ENCODE assay signal across 30 mouse cellular contexts in genomic region chr6:121137222-121137621, GRCm38 (mm10). TPM values are rescaled to one million over a fixed set of nuclear protein-coding genes. Genes with fewer than 3 reads are reported as not detected.
DNase-seq lines count a peak whose midpoint lies in the region; ATAC-seq and TF ChIP-seq lines count a peak whose summit lies in the region.
"Had no signal": no experiment of that assay in that cellular context is flagged by ENCODE, and none has a peak within 500 bp of the region (broad histone marks: within the 10 kb centered on the region; RNA-seq: fewer than 3 reads in every experiment).

No protein-coding gene starts in this region.

- H3K4me3 ChIP-seq in liver, adult 2 months (ENCODE audit: insufficient read depth, low read depth, low read length), result no peak overlapping the region
- no peak overlapping the region for H3K4me3 ChIP-seq in liver, embryonic 12.5 days
- no peak overlapping the region for H3K4me3 ChIP-seq in cerebellum, adult 2 months (replicated peaks; ENCODE audit: insufficient read depth, low read depth, low read length)
- H3K4me3 ChIP-seq: embryonic facial prominence, embryonic 12.5 days; heart, embryonic 13.5 days; hindbrain, embryonic 10.5 days; hindbrain, embryonic 15.5 days; intestine, embryonic 15.5 days; neural tube, embryonic 15.5 days had no signal

- no peak for TF ChIP-seq CTCF in liver, adult 2 months (IDR thresholded peaks at IDR 0.05; ENCODE audit: low read depth, low read length)
- no peak for TF ChIP-seq CTCF in cerebellum, adult 2 months (IDR thresholded peaks at IDR 0.05; ENCODE audit: borderline replicate concordance, insufficient read depth, low read depth, low read length)

- H3K36me3 ChIP-seq in liver, adult 2 months (ENCODE audit: control insufficient read depth, insufficient read depth, low read length), result no peaks in the 10 kb centered on the region
- H3K36me3 ChIP-seq in liver, embryonic 12.5 days, result no peaks in the 10 kb centered on the region
- H3K36me3 ChIP-seq: embryonic facial prominence, embryonic 12.5 days; heart, embryonic 13.5 days; hindbrain, embryonic 10.5 days; hindbrain, embryonic 15.5 days; intestine, embryonic 15.5 days; neural tube, embryonic 15.5 days had no signal

- peaks cover 2% of the 10 kb centered on the region; the same call in 1 of the 2 replicates for H3K4me1 ChIP-seq in liver, adult 2 months (ENCODE audit: control insufficient read depth, insufficient read depth, low read length)
- H3K4me1 ChIP-seq in liver, embryonic 12.5 days, result no peaks in the 10 kb centered on the region
- no peaks in the 10 kb centered on the region for H3K4me1 ChIP-seq in cerebellum, adult 2 months (ENCODE audit: control insufficient read depth, insufficient read depth, low read length)
- H3K4me1 ChIP-seq: embryonic facial prominence, embryonic 12.5 days; heart, embryonic 13.5 days; hindbrain, embryonic 15.5 days; intestine, embryonic 15.5 days; neural tube, embryonic 15.5 days had no signal

- H3K4me2 ChIP-seq in liver, embryonic 12.5 days, result no peak overlapping the region
- H3K4me2 ChIP-seq: embryonic facial prominence, embryonic 12.5 days; heart, embryonic 13.5 days; hindbrain, embryonic 15.5 days; intestine, embryonic 15.5 days; liver, embryonic 11.5 days; neural tube, embryonic 15.5 days had no signal

- H3K9ac ChIP-seq in liver, adult 2 months (ENCODE audit: low read depth, low read length), result no peak overlapping the region
- H3K9ac ChIP-seq in liver, embryonic 12.5 days, result no peak overlapping the region
- H3K9ac ChIP-seq: embryonic facial prominence, embryonic 12.5 days; heart, embryonic 13.5 days; hindbrain, embryonic 15.5 days; intestine, embryonic 15.5 days; neural tube, embryonic 15.5 days had no signal

- 46% methylated on average over 6 of the region's 6 CpGs for WGBS in liver, adult 2 months
- 46% methylated on average over 6 of the region's 6 CpGs for WGBS in liver, embryonic 12.5 days (ENCODE audit: insufficient replicate concordance)
- WGBS in cerebellum, adult 2 months, result 66% methylated on average over 6 of the region's 6 CpGs

- peak; percentile 73 for DNase-seq in liver, adult 2 months (ENCODE audit: extremely low read depth, low read depth, low spot score)
- peak; percentile 26 for DNase-seq in Muller cell, postnatal 12 days (ENCODE audit: inconsistent ontology term)
- peak; percentile 46 for DNase-seq in c-Kit-positive CD71-positive TER-119-positive erythroid progenitor cells, embryonic 14.5 days (ENCODE audit: low spot score)
- DNase-seq in cerebellum, adult 2 months, result no peak
- no peak for DNase-seq in right cerebral cortex, postnatal 25 days
- no peak for DNase-seq in urinary bladder, postnatal 10 days (ENCODE audit: low spot score)
- DNase-seq: adrenal gland, postnatal 25 days; cerebellum, adult 8-10 months; cerebellum, postnatal 25 days; heart, postnatal 10 days; kidney, adult 2 months; kidney, postnatal 4 days; lung, adult 18-20 months; lung, postnatal 4 days; midbrain, embryonic 14.5 days; spleen, adult 18-20 months; thymus, adult 18-20 months; thymus, postnatal 25 days had no signal

- no peaks in the 10 kb centered on the region for H3K9me3 ChIP-seq in liver, embryonic 12.5 days (replicated peaks)
- H3K9me3 ChIP-seq: embryonic facial prominence, embryonic 12.5 days; heart, embryonic 13.5 days; hindbrain, embryonic 10.5 days; hindbrain, embryonic 15.5 days; intestine, embryonic 15.5 days; neural tube, embryonic 15.5 days had no signal

- peak overlapping the region; percentile 81 for H3K27ac ChIP-seq in liver, adult 2 months (replicated peaks; ENCODE audit: insufficient read depth, low read depth, low read length)
- no peak overlapping the region for H3K27ac ChIP-seq in liver, embryonic 12.5 days
- H3K27ac ChIP-seq in cerebellum, adult 2 months (ENCODE audit: insufficient read depth, low read length), result no peak overlapping the region
- H3K27ac ChIP-seq: embryonic facial prominence, embryonic 12.5 days; heart, embryonic 13.5 days; hindbrain, embryonic 10.5 days; hindbrain, embryonic 15.5 days; intestine, embryonic 15.5 days; kidney, postnatal 0 days; neural tube, embryonic 15.5 days; stomach, postnatal 0 days had no signal

- ATAC-seq in liver, embryonic 12.5 days, result no peak
- ATAC-seq: forebrain, embryonic 16.5 days; intestine, embryonic 15.5 days; lung, postnatal 0 days had no signal

- no peaks in the 10 kb centered on the region for H3K27me3 ChIP-seq in liver, adult 2 months (ENCODE audit: control insufficient read depth, insufficient read depth, low read length)
- peaks cover 40% of the 10 kb centered on the region for H3K27me3 ChIP-seq in liver, embryonic 12.5 days (replicated peaks)
- H3K27me3 ChIP-seq in cerebellum, adult 2 months (ENCODE audit: control insufficient read depth, insufficient read depth, low read length), result no peaks in the 10 kb centered on the region
- H3K27me3 ChIP-seq: hindbrain, embryonic 15.5 days; intestine, embryonic 15.5 days; neural tube, embryonic 15.5 days had no signal

- TF ChIP-seq POLR2A in liver, adult 2 months (IDR thresholded peaks at IDR 0.05; ENCODE audit: extremely low read depth, insufficient read depth, low read length), result no peak
- TF ChIP-seq POLR2A in cerebellum, adult 2 months (IDR thresholded peaks at IDR 0.05; ENCODE audit: borderline replicate concordance, insufficient read depth, low read length), result no peak

- no peaks in the 10 kb centered on the region for H3K79me2 ChIP-seq in liver, adult 2 months (ENCODE audit: control insufficient read depth, insufficient read depth, low read length)

RNA-seq across cellular contexts. Expression of gene Mical3, which starts 6.4 kb away (rescaled TPM):
- 5.8 and 9.0 TPM in 2 replicates for total RNA-seq in liver, adult 2 months (2014; rRNA removed)
- 7.9 and 8.8 TPM in 2 replicates for polyA plus RNA-seq in liver, adult 2 months (2012; rRNA removed)
- 12.8 and 13.7 TPM in 2 replicates for polyA plus RNA-seq in liver, embryonic 12.5 days (2016; fragmentation: Nextera tagmentation; extraction: Ambion mirVana)
- polyA plus RNA-seq in cerebellum, adult 2 months (2012; rRNA removed), result 75.7 and 82.7 TPM in 2 replicates

RNA-seq across cellular contexts. Expression of gene Pex26, which starts 46.2 kb away (rescaled TPM):
- 10.0 and 13.2 TPM in 2 replicates for total RNA-seq in liver, adult 2 months (2014; rRNA removed)
- 20.4 and 23.5 TPM in 2 replicates for polyA plus RNA-seq in liver, adult 2 months (2012; rRNA removed)
- polyA plus RNA-seq in liver, embryonic 12.5 days (2016; fragmentation: Nextera tagmentation; extraction: Ambion mirVana), result 5.3 and 5.5 TPM in 2 replicates
- polyA plus RNA-seq in cerebellum, adult 2 months (2012; rRNA removed), result 19.1 and 21.0 TPM in 2 replicates

Comparison
In these comparisons a context has a peak if more than half of its experiments do, and no peak if none do; other contexts are left out.
1. DNase-seq: peak in liver, adult 2 months (single experiment), Muller cell, postnatal 12 days (single experiment) and c-Kit-positive CD71-positive TER-119-positive erythroid progenitor cells, embryonic 14.5 days (single experiment); none in cerebellum, adult 2 months (0 of 2), right cerebral cortex, postnatal 25 days (single experiment) and urinary bladder, postnatal 10 days (single experiment).